Mouse (Mus musculus) MEL (cell line): ENCODE data around the gene Fam228b.

Experiments used
- BHLHE40 ChIP-seq: IDR thresholded peaks from 2 replicates; pipeline ENCODE4 v1.6.1; 2012; ENCODE audit warnings: low read depth, mild to moderate bottlenecking, inconsistent platforms, low read length, improper control_type of control experiment, borderline replicate concordance
- CHD1 ChIP-seq: IDR thresholded peaks from 2 replicates; pipeline ENCODE4 v1.6.1; 2012; ENCODE audit warnings: low read depth, mild to moderate bottlenecking, inconsistent platforms, low read length, improper control_type of control experiment
- CHD2 ChIP-seq: IDR thresholded peaks from 2 replicates; pipeline ENCODE4 v1.6.1; 2011; ENCODE audit warnings: low read length, improper control_type of control experiment
- CTCF ChIP-seq, 3 experiments: IDR thresholded peaks in 2 of 3; conservative IDR thresholded peaks in 1 of 3; 2 replicates each; pipeline ENCODE4 v1.5.1; 2011 to 2012; ENCODE audit warnings: low read length in 3 of 3, low read depth in 2 of 3, mild to moderate bottlenecking in 2 of 3, improper control_type of control experiment in 1 of 3, inconsistent platforms in 1 of 3, mixed read lengths in 1 of 3, moderate library complexity in 1 of 3; ENCODE audit not compliant: control insufficient read depth in 1 of 3, insufficient read depth in 1 of 3, poor library complexity in 1 of 3, severe bottlenecking in 1 of 3
- KAT2A ChIP-seq: conservative IDR thresholded peaks from 2 replicates; pipeline ENCODE4 v1.6.1; 2012; ENCODE audit warnings: low read depth, low read length, improper control_type of control experiment, inconsistent platforms
- UBTF ChIP-seq: IDR thresholded peaks from 2 replicates; pipeline ENCODE4 v1.6.1; 2012; ENCODE audit warnings: low read depth, mild to moderate bottlenecking, inconsistent platforms, low read length, improper control_type of control experiment, moderate library complexity, borderline replicate concordance; ENCODE audit not compliant: insufficient read depth
- USF2 ChIP-seq, 2 experiments: IDR thresholded peaks; 2 replicates each; pipeline ENCODE4 v1.6.1; 2011 to 2012; ENCODE audit warnings: improper control_type of control experiment in 2 of 2, low read length in 2 of 2, borderline replicate concordance in 1 of 2, inconsistent platforms in 1 of 2, low read depth in 1 of 2, mild to moderate bottlenecking in 1 of 2; ENCODE audit not compliant: insufficient read depth in 1 of 2
- ZC3H11A ChIP-seq: IDR thresholded peaks from 2 replicates; pipeline ENCODE4 v1.6.1; 2012; ENCODE audit warnings: low read depth, mild to moderate bottlenecking, inconsistent platforms, low read length, improper control_type of control experiment

- TF ChIP-seq UBTF (no peak), CTCF (IDR thresholded peaks at IDR 0.05 in 2 of 3, conservative IDR thresholded peaks at IDR 0.05 in 1 of 3; ENCODE audit: control insufficient read depth in 1 of 3, insufficient read depth in 1 of 3, low read depth in 2 of 3, low read length in 3 of 3, poor library complexity in 1 of 3, severe bottlenecking in 1 of 3) (no peak), BHLHE40 (no peak), CHD1 (no peak), USF2 (IDR thresholded peaks at IDR 0.05; ENCODE audit: borderline replicate concordance in 1 of 2, insufficient read depth in 1 of 2, low read depth in 1 of 2, low read length in 2 of 2) (no peak), KAT2A (no peak), ZC3H11A (no peak), CHD2 (no peak)
Measured at GRCm38 (mm10) chr12:4709926-4710325, 59.1 kb downstream of the Fam228b start.
